Mouse (Mus musculus) MEL (cell line): ENCODE measurements around the gene Fbln2.

Experiments used
- BHLHE40 ChIP-seq: IDR thresholded peaks from 2 replicates; pipeline ENCODE4 v1.6.1; 2012; ENCODE audit warnings: low read depth, mild to moderate bottlenecking, inconsistent platforms, low read length, improper control_type of control experiment, borderline replicate concordance
- GATA1 ChIP-seq: IDR thresholded peaks from 2 replicates; pipeline ENCODE4 v1.6.1; 2011; ENCODE audit warnings: low read depth, low read length, improper control_type of control experiment
- JUND ChIP-seq: IDR thresholded peaks from 2 replicates; pipeline ENCODE4 v1.6.1; 2011; ENCODE audit warnings: low read depth, mild to moderate bottlenecking, improper control_type of control experiment, low read length
- POLR2A ChIP-seq, 2 experiments: IDR thresholded peaks; 2 replicates each; pipeline ENCODE4 v1.6.1; 2011 to 2012; ENCODE audit warnings: low read length in 2 of 2, mild to moderate bottlenecking in 2 of 2, control low read depth in 1 of 2, improper control_type of control experiment in 1 of 2, low read depth in 1 of 2, moderate library complexity in 1 of 2; ENCODE audit not compliant: control insufficient read depth in 1 of 2, insufficient read depth in 1 of 2, poor library complexity in 1 of 2
- ZKSCAN1 ChIP-seq: IDR thresholded peaks from 2 replicates; pipeline ENCODE4 v1.6.1; 2012; ENCODE audit warnings: low read depth, mild to moderate bottlenecking, inconsistent platforms, low read length, improper control_type of control experiment, moderate library complexity

DNA sequence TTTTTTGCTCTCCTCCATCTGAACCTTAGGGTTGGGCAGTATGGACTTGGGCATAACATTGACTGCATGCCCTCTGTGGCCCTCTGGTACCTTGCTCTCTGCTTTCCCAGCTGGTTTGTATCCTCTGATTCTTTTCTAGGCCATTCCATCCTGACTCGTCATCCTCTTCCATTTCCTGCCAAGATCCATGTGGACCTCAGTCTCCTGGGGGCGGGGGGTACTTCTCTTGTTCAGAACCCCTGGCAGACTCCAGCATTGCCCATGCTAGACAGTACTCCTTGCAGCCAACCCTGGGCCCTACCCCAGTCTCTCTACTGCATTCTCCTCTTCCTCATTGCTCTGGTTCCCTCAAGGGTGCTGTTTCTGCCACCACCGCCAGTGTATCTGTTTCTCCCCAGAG, 19.8 kb upstream of the Fbln2 start:
- TF ChIP-seq GATA1 (no peak), BHLHE40 (no peak), ZKSCAN1 (no peak), JUND (no peak), POLR2A (IDR thresholded peaks at IDR 0.05; ENCODE audit: control insufficient read depth in 1 of 2, insufficient read depth in 1 of 2, low read depth in 1 of 2, low read length in 2 of 2, poor library complexity in 1 of 2) (no peak)
